Mouse (Mus musculus) neutrophil, adult 5-6 weeks (primary cell): ENCODE data around the gene Maml1. TPM values are rescaled to one million over a fixed set of nuclear protein-coding genes. Genes with fewer than 3 reads are reported as not detected.
"Not testable (repeated sequence)": the region's sequence is repeated elsewhere in the genome, so short reads cannot be mapped to it uniquely, and the experiment has no call there.

Experiments
- ATAC-seq: fragments of 151-379, 151-347 bp; 2 replicates; pipeline ENCODE4 v1.8.0; 2017; ENCODE audit warnings: mild to moderate bottlenecking, moderate TSS enrichment; ENCODE audit not compliant: insufficient number of reproducible peaks, poor library complexity, low FRiP score, severe bottlenecking; ENCODE audit errors: extremely low read depth
- total RNA-seq: library from RNA; stranded (forward); fragments of 200-1000 nt; gene quantifications from 2 replicates; pipeline ENCODE4 v1.2.3, GENCODE M21; 2017

Gene Maml1
- total RNA-seq = 21.1 and 22.1 TPM in 2 replicates

GRCm38 (mm10) chr11:50292190-50292855 is at the start of gene Maml1:
Gene Maml1, minus strand, starts transcription at chr11:50292311.
- peak; percentile 98 for ATAC-seq

GRCm38 (mm10) chr11:50336891-50337290 is 44.8 kb upstream of the Maml1 start:
- ATAC-seq = no peak

- no peak for ATAC-seq
Observed at GRCm38 (mm10) chr11:50336126-50336525, 44.0 kb upstream of the Maml1 start.

- no peak for ATAC-seq
Observed at GRCm38 (mm10) chr11:50333181-50333580, 41.1 kb upstream of the Maml1 start.

GRCm38 (mm10) chr11:50329378-50329777 is 37.3 kb upstream of the Maml1 start:
- no peak for ATAC-seq

- ATAC-seq = no peak
Observed at GRCm38 (mm10) chr11:50328075-50328625, 36.0 kb upstream of the Maml1 start.

GRCm38 (mm10) chr11:50326302-50326966 is 34.3 kb upstream of the Maml1 start:
- no peak for ATAC-seq

- peak; percentile 99 for ATAC-seq
Observed at GRCm38 (mm10) chr11:50325496-50326301, 33.6 kb upstream of the Maml1 start, which contains the start of gene Canx. Gene Canx, minus strand, starts transcription at chr11:50325673.

- ATAC-seq = no peak
Observed at GRCm38 (mm10) chr11:50324751-50325471, 32.8 kb upstream of the Maml1 start.

GRCm38 (mm10) chr11:50323843-50324242 is 31.7 kb upstream of the Maml1 start:
- ATAC-seq = no peak

- ATAC-seq = no peak
Observed at GRCm38 (mm10) chr11:50322345-50322744, 30.2 kb upstream of the Maml1 start.

- ATAC-seq = no peak
Observed at GRCm38 (mm10) chr11:50321239-50321638, 29.1 kb upstream of the Maml1 start.

GRCm38 (mm10) chr11:50319343-50319742 is 27.2 kb upstream of the Maml1 start:
- not testable (repeated sequence) for ATAC-seq

GRCm38 (mm10) chr11:50312803-50313202 is 20.7 kb upstream of the Maml1 start:
- ATAC-seq = no peak

GRCm38 (mm10) chr11:50303406-50303805 is 11.3 kb upstream of the Maml1 start:
- no peak for ATAC-seq

- ATAC-seq = no peak
Observed at GRCm38 (mm10) chr11:50291321-50292165, 568 bp downstream of the Maml1 start.

GRCm38 (mm10) chr11:50290486-50291225 is 1.5 kb downstream of the Maml1 start:
- ATAC-seq = no peak
